Mouse (Mus musculus): ENCODE results near the gene Rab23. TPM values are rescaled to one million over a fixed set of nuclear protein-coding genes. Genes with fewer than 3 reads are reported as not detected.

Rab23 gene
- polyA plus RNA-seq, 1 experiment from 2014 or later = 2.3 TPM

DNA sequence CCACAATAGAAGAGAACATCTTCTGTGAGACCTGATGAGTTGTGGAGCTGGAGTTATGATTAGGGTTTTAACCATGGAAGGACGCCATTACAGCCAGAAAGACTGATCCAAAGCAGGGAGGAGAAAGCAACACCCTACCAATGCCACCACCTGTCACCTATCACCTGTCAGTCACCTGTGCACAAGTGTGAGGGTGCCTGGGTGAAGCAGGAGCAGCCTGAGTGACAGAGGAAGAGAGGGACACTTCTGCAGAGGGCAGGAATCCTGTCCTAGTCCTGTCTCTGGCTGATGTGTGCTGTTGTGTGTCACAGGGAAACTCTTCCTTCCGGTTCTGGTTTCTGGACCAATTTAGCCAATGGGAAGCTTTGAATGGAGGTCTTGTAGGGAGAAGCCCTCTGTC is 23.7 kb upstream of the Rab23 start:
- Histone ChIP-seq H3K4me2 (ENCODE audit: low read depth, low read length) (no peak overlapping the region), H3K4me3 (ENCODE audit: low read depth, low read length) (no peak overlapping the region), H3K9me3 (ENCODE audit: low read length) (no peaks in the 10 kb centered on the region), H3K4me1 (ENCODE audit: insufficient read depth) (no peaks in the 10 kb centered on the region), H3K36me3 (replicated peaks; ENCODE audit: insufficient read depth, low read length) (no peaks in the 10 kb centered on the region), H3K9ac (replicated peaks) (no peak overlapping the region), H3K27me3 (ENCODE audit: insufficient read depth, low read length) (no peaks in the 10 kb centered on the region), H3K27ac (ENCODE audit: low read depth) (no peak overlapping the region)
- ATAC-seq = no peak
- no peak for DNase-seq
- TF ChIP-seq EP300 (IDR thresholded peaks at IDR 0.05; ENCODE audit: low read depth) = no peak
- no peak for TF ChIP-seq CTCF (IDR thresholded peaks at IDR 0.05; ENCODE audit: low read depth)
- WGBS (ENCODE audit: insufficient replicate concordance) = 69% methylated on average over 2 of the region's 2 CpGs

- WGBS (ENCODE audit: insufficient replicate concordance) = 72% methylated on average over 3 of the region's 3 CpGs
Measured at GRCm38 (mm10) chr1:33701244-33701643, 18.4 kb upstream of the Rab23 start.

GRCm38 (mm10) chr1:33709615-33710014 is 10.1 kb upstream of the Rab23 start:
- no peak for DNase-seq
- TF ChIP-seq EP300 (IDR thresholded peaks at IDR 0.05; ENCODE audit: low read depth) = no peak
- TF ChIP-seq CTCF (IDR thresholded peaks at IDR 0.05; ENCODE audit: low read depth) = no peak
- no peak for ATAC-seq
- Histone ChIP-seq H3K27me3 (ENCODE audit: insufficient read depth, low read length) (no peaks in the 10 kb centered on the region), H3K9ac (replicated peaks) (no peak overlapping the region), H3K36me3 (replicated peaks; ENCODE audit: insufficient read depth, low read length) (no peaks in the 10 kb centered on the region), H3K27ac (ENCODE audit: low read depth) (no peak overlapping the region), H3K9me3 (ENCODE audit: low read length) (no peaks in the 10 kb centered on the region), H3K4me3 (ENCODE audit: low read depth, low read length) (no peak overlapping the region), H3K4me1 (ENCODE audit: insufficient read depth) (no peaks in the 10 kb centered on the region), H3K4me2 (ENCODE audit: low read depth, low read length) (no peak overlapping the region)
- 25% methylated on average over 2 of the region's 2 CpGs for WGBS (ENCODE audit: insufficient replicate concordance)

More at GRCm38 (mm10) chr1:33701244-33701643, 18.4 kb upstream of the Rab23 start:
- TF ChIP-seq EP300 (IDR thresholded peaks at IDR 0.05; ENCODE audit: low read depth) (no peak), CTCF (IDR thresholded peaks at IDR 0.05; ENCODE audit: low read depth) (no peak)
- Histone ChIP-seq H3K9me3 (ENCODE audit: low read length) (no peaks in the 10 kb centered on the region), H3K4me2 (ENCODE audit: low read depth, low read length) (no peak overlapping the region), H3K4me1 (ENCODE audit: insufficient read depth) (no peaks in the 10 kb centered on the region), H3K9ac (replicated peaks) (no peak overlapping the region), H3K4me3 (ENCODE audit: low read depth, low read length) (no peak overlapping the region), H3K27ac (ENCODE audit: low read depth) (no peak overlapping the region), H3K27me3 (ENCODE audit: insufficient read depth, low read length) (no peaks in the 10 kb centered on the region), H3K36me3 (replicated peaks; ENCODE audit: insufficient read depth, low read length) (no peaks in the 10 kb centered on the region)
- DNase-seq (no peak), ATAC-seq (no peak)

- Histone ChIP-seq H3K9ac (replicated peaks) (no peak overlapping the region), H3K4me3 (ENCODE audit: low read depth, low read length) (no peak overlapping the region), H3K27me3 (ENCODE audit: insufficient read depth, low read length) (no peaks in the 10 kb centered on the region), H3K36me3 (replicated peaks; ENCODE audit: insufficient read depth, low read length) (no peaks in the 10 kb centered on the region), H3K4me2 (ENCODE audit: low read depth, low read length) (no peak overlapping the region), H3K27ac (ENCODE audit: low read depth) (no peak overlapping the region), H3K9me3 (ENCODE audit: low read length) (no peaks in the 10 kb centered on the region), H3K4me1 (ENCODE audit: insufficient read depth) (no peaks in the 10 kb centered on the region)
- DNase-seq = no peak
- 74% methylated on average over 5 of the region's 5 CpGs for WGBS (ENCODE audit: insufficient replicate concordance)
- no peak for TF ChIP-seq EP300 (IDR thresholded peaks at IDR 0.05; ENCODE audit: low read depth)
- no peak for TF ChIP-seq CTCF (IDR thresholded peaks at IDR 0.05; ENCODE audit: low read depth)
- no peak for ATAC-seq
Measured at GRCm38 (mm10) chr1:33712026-33712425, 7.7 kb upstream of the Rab23 start.

- H3K9me3 ChIP-seq (ENCODE audit: low read length) = no peaks in the 10 kb centered on the region
- H3K9ac ChIP-seq (replicated peaks) = no peak overlapping the region
- no peaks in the 10 kb centered on the region for H3K4me1 ChIP-seq (ENCODE audit: insufficient read depth)
- 7% methylated on average over 10 of the region's 10 CpGs for WGBS (ENCODE audit: insufficient replicate concordance)
- no peak for ATAC-seq
- no peak overlapping the region for H3K27ac ChIP-seq (ENCODE audit: low read depth)
- no peaks in the 10 kb centered on the region for H3K36me3 ChIP-seq (replicated peaks; ENCODE audit: insufficient read depth, low read length)
- no peak for TF ChIP-seq CTCF (IDR thresholded peaks at IDR 0.05; ENCODE audit: low read depth)
- TF ChIP-seq EP300 (IDR thresholded peaks at IDR 0.05; ENCODE audit: low read depth) = no peak
- no peaks in the 10 kb centered on the region for H3K27me3 ChIP-seq (ENCODE audit: insufficient read depth, low read length)
- no peak overlapping the region for H3K4me3 ChIP-seq (ENCODE audit: low read depth, low read length)
- H3K4me2 ChIP-seq (ENCODE audit: low read depth, low read length) = no peak overlapping the region
- no peak for DNase-seq
Measured at GRCm38 (mm10) chr1:33714796-33715195, 4.9 kb upstream of the Rab23 start.

DNA sequence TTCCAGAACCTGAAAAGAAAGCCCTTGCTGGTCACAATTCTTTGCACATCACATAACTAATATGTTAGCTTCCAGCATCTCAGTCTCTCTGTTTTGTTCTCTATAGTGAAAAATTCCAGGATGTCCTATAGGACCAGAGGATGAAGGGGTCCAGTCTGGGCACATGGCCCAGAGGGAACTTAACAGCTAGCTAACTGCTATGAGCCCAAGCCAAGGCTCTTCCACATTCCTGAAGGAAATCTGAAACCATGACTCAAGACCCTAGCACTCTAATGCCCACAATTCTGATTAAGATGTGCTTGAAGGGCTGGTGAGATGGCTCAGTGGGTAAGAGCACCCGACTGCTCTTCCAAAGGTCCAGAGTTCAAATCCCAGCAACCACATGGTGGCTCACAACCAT is 2.1 kb upstream of the Rab23 start:
- Histone ChIP-seq H3K4me2 (ENCODE audit: low read depth, low read length) (no peak overlapping the region), H3K9ac (replicated peaks) (no peak overlapping the region)
- 67% methylated on average over 1 of the region's 1 CpGs for whole genome bisulfite sequencing (ENCODE audit: insufficient replicate concordance)

GRCm38 (mm10) chr1:33720231-33720630 is 544 bp downstream of the Rab23 start:
- TF ChIP-seq EP300 (IDR thresholded peaks at IDR 0.05; ENCODE audit: low read depth) (no peak), CTCF (IDR thresholded peaks at IDR 0.05; ENCODE audit: low read depth) (no peak)
- ATAC-seq (peak; percentile 50), DNase-seq (no peak)
- Histone ChIP-seq H3K27ac (ENCODE audit: low read depth) (peak overlapping the region; percentile 59), H3K4me1 (ENCODE audit: insufficient read depth) (no peaks in the 10 kb centered on the region), H3K27me3 (ENCODE audit: insufficient read depth, low read length) (no peaks in the 10 kb centered on the region), H3K36me3 (replicated peaks; ENCODE audit: insufficient read depth, low read length) (peaks cover 4% of the 10 kb centered on the region), H3K4me2 (ENCODE audit: low read depth, low read length) (peak overlapping the region; percentile 90), H3K9me3 (ENCODE audit: low read length) (no peaks in the 10 kb centered on the region), H3K4me3 (ENCODE audit: low read depth, low read length) (peak overlapping the region; percentile 80), H3K9ac (replicated peaks) (peak overlapping the region; percentile 86)
- WGBS (ENCODE audit: insufficient replicate concordance) = under 1% methylated on average over 35 of the region's 41 CpGs

More for the DNA sequence above, 2.1 kb upstream of the Rab23 start:
- DNase-seq (no peak), ATAC-seq (no peak)
- TF ChIP-seq EP300 (IDR thresholded peaks at IDR 0.05; ENCODE audit: low read depth) (no peak), CTCF (IDR thresholded peaks at IDR 0.05; ENCODE audit: low read depth) (no peak)
- Histone ChIP-seq H3K9me3 (ENCODE audit: low read length) (no peaks in the 10 kb centered on the region), H3K36me3 (replicated peaks; ENCODE audit: insufficient read depth, low read length) (no peaks in the 10 kb centered on the region), H3K27ac (ENCODE audit: low read depth) (no peak overlapping the region), H3K4me3 (ENCODE audit: low read depth, low read length) (no peak overlapping the region), H3K4me1 (ENCODE audit: insufficient read depth) (no peaks in the 10 kb centered on the region), H3K27me3 (ENCODE audit: insufficient read depth, low read length) (no peaks in the 10 kb centered on the region)
